Mouse (Mus musculus): ENCODE measurements around the gene Sprr2a3. TPM values are rescaled to one million over a fixed set of nuclear protein-coding genes. Genes with fewer than 3 reads are reported as not detected.

Gene Sprr2a3
- total RNA-seq, 2 experiments from 2014 or later = not detected

GRCm38 (mm10) chr3:92338840-92339239 lies 53.6 kb downstream of the Sprr2a3 start, which contains the start of gene Sprr2d:
TSS of gene Sprr2d (plus strand) at chr3:92339140.
- ATAC-seq (ENCODE audit: poor library complexity, severe bottlenecking) = no peak

Other genes with a start within 250 kb of the Sprr2a3 start
- not detected in 2 replicates for gene Lor, start 202.3 kb upstream of the Sprr2a3 start, total RNA-seq (2015)
- not detected in 2 replicates for gene Lor, start 202.3 kb upstream of the Sprr2a3 start, total RNA-seq (2017)
- not detected in 2 replicates for gene Prr9, start 161.5 kb upstream of the Sprr2a3 start, total RNA-seq (2015)
- not detected in 2 replicates for gene Prr9, start 161.5 kb upstream of the Sprr2a3 start, total RNA-seq (2017)
- gene Lelp1, start 142.7 kb upstream of the Sprr2a3 start, total RNA-seq (2015) = not detected in 2 replicates
- not detected in 2 replicates for gene Lelp1, start 142.7 kb upstream of the Sprr2a3 start, total RNA-seq (2017)
- not detected in 2 replicates for gene Sprr2a1, start 69.6 kb upstream of the Sprr2a3 start, total RNA-seq (2015)
- gene Sprr2a1, start 69.6 kb upstream of the Sprr2a3 start, total RNA-seq (2017) = not detected in 2 replicates
- gene Sprr2a2, start 69.5 kb upstream of the Sprr2a3 start, total RNA-seq (2015) = not detected in 2 replicates
- not detected in 2 replicates for gene Sprr2a2, start 69.5 kb upstream of the Sprr2a3 start, total RNA-seq (2017)
- not detected in 2 replicates for gene Sprr2b, start 31.2 kb downstream of the Sprr2a3 start, total RNA-seq (2015)
- not detected in 2 replicates for gene Sprr2b, start 31.2 kb downstream of the Sprr2a3 start, total RNA-seq (2017)
- not detected in 2 replicates for gene Sprr2d, start 53.7 kb downstream of the Sprr2a3 start, total RNA-seq (2015)
- not detected in 2 replicates for gene Sprr2d, start 53.7 kb downstream of the Sprr2a3 start, total RNA-seq (2017)
- gene Sprr2e, start 66.7 kb downstream of the Sprr2a3 start, total RNA-seq (2015) = not detected in 2 replicates
- gene Sprr2e, start 66.7 kb downstream of the Sprr2a3 start, total RNA-seq (2017) = not detected in 2 replicates
- not detected in 2 replicates for gene Sprr2f, start 79.8 kb downstream of the Sprr2a3 start, total RNA-seq (2015)
- not detected in 2 replicates for gene Sprr2f, start 79.8 kb downstream of the Sprr2a3 start, total RNA-seq (2017)
- gene Sprr2h, start 100.3 kb downstream of the Sprr2a3 start, total RNA-seq (2015) = not detected in 2 replicates
- gene Sprr2h, start 100.3 kb downstream of the Sprr2a3 start, total RNA-seq (2017) = not detected in 2 replicates
- not detected in 2 replicates for gene Sprr2i, start 122.6 kb downstream of the Sprr2a3 start, total RNA-seq (2015)
- not detected in 2 replicates for gene Sprr2i, start 122.6 kb downstream of the Sprr2a3 start, total RNA-seq (2017)
- gene Sprr2j-ps, start 132.7 kb downstream of the Sprr2a3 start, total RNA-seq (2015) = not detected in 2 replicates
- gene Sprr2j-ps, start 132.7 kb downstream of the Sprr2a3 start, total RNA-seq (2017) = not detected in 2 replicates
- 7.0 and 7.4 TPM in 2 replicates for gene Gm9774, start 144.0 kb downstream of the Sprr2a3 start, total RNA-seq (2015)
- gene Gm9774, start 144.0 kb downstream of the Sprr2a3 start, total RNA-seq (2017) = 1.1 and 2.3 TPM in 2 replicates
- not detected in 2 replicates for gene Sprr2k, start 147.2 kb downstream of the Sprr2a3 start, total RNA-seq (2015)
- not detected in 2 replicates for gene Sprr2k, start 147.2 kb downstream of the Sprr2a3 start, total RNA-seq (2017)
- gene Sprr1b, start 153.4 kb downstream of the Sprr2a3 start, total RNA-seq (2015) = not detected in 2 replicates
- not detected in 2 replicates for gene Sprr1b, start 153.4 kb downstream of the Sprr2a3 start, total RNA-seq (2017)
- gene Sprr3, start 173.3 kb downstream of the Sprr2a3 start, total RNA-seq (2015) = not detected in 2 replicates
- not detected in 2 replicates for gene Sprr3, start 173.3 kb downstream of the Sprr2a3 start, total RNA-seq (2017)
- gene Sprr1a, start 200.5 kb downstream of the Sprr2a3 start, total RNA-seq (2015) = not detected in 2 replicates
- not detected in 2 replicates for gene Sprr1a, start 200.5 kb downstream of the Sprr2a3 start, total RNA-seq (2017)
- not detected in 2 replicates for gene Sprr4, start 215.1 kb downstream of the Sprr2a3 start, total RNA-seq (2015)
- not detected in 2 replicates for gene Sprr4, start 215.1 kb downstream of the Sprr2a3 start, total RNA-seq (2017)
- not detected in 2 replicates for gene 2310046K23Rik, start 249.1 kb downstream of the Sprr2a3 start, total RNA-seq (2015)
- not detected in 2 replicates for gene 2310046K23Rik, start 249.1 kb downstream of the Sprr2a3 start, total RNA-seq (2017)

Data from megakaryocyte, adult 5-6 weeks (primary cell).